Mouse (Mus musculus): ENCODE measurements around the gene Mn1. TPM values are rescaled to one million over a fixed set of nuclear protein-coding genes. Genes with fewer than 3 reads are reported as not detected.

Mn1 gene
- total and polyA plus RNA-seq, 3 experiments = not detected

DNA sequence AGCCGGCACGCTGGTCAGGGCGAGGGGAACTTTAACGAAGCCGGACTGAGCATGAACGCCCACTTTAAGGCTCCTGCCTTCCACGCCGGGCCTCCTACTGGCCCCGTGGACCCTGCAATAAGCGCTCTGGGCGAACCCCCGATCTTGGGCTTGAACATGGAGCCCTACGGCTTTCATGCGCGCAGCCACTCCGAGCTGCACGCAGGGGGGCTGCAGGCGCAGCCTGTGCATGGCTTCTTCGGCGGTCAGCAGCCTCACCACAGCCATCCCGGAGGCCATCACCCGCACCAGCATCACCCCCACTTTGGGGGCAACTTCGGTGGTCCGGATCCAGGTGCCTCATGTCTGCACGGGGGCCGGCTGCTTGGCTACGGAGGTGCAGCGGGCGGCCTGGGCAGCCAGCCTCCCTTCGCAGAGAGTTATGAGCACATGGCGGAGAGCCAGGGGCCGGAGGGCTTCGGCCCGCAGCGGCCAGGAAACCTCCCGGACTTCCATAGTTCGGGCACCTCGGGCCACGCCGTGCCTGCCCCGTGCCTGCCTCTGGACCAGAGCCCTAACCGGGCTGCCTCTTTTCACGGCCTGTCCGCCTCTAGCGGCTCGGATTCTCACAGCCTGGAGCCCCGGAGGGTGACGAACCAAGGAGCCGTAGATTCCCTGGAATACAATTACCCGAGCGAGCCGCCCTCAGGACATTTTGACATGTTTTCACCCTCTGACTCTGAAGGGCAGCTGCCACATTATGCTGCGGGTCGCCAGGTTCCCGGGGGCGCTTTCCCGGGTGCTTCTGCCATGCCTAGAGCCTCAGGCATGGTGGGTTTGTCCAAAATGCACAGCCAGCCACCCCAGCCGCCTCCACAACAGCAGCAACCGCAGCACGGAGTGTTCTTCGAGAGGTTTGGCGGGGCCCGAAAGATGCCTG is 1.3 kb downstream of the Mn1 start:
- H3K4me3 ChIP-seq (ENCODE audit: control insufficient read depth in 1 of 2, insufficient read depth in 1 of 2, low read depth in 2 of 2, low read length in 2 of 2) = no peak overlapping the region
- TF ChIP-seq ZNF384 (IDR thresholded peaks at IDR 0.05; ENCODE audit: low read depth, low read length) (no peak), CHD1 (IDR thresholded peaks at IDR 0.05; ENCODE audit: low read depth, low read length) (no peak), JUND (IDR thresholded peaks at IDR 0.05; ENCODE audit: low read depth, low read length) (no peak), POLR2AphosphoS2 (IDR thresholded peaks at IDR 0.05; ENCODE audit: low read length) (no peak), TBP (IDR thresholded peaks at IDR 0.05; ENCODE audit: low read depth, low read length) (no peak), BHLHE40 (IDR thresholded peaks at IDR 0.05; ENCODE audit: borderline replicate concordance, low read depth, low read length) (no peak)
- no peaks in the 10 kb centered on the region for H3K27me3 ChIP-seq (ENCODE audit: control insufficient read depth in 1 of 2, insufficient read depth in 2 of 2, low read length in 2 of 2)
- no peaks in the 10 kb centered on the region for H3K9me3 ChIP-seq (replicated peaks; ENCODE audit: insufficient read depth, low read length)
- no peak overlapping the region for H3K27ac ChIP-seq (ENCODE audit: control insufficient read depth, low read depth, low read length)
- H3K9ac ChIP-seq (ENCODE audit: control insufficient read depth, low read depth, low read length, poor library complexity, severe bottlenecking) = no peak overlapping the region
- no peaks in the 10 kb centered on the region for H3K4me1 ChIP-seq (ENCODE audit: control insufficient read depth in 1 of 2, insufficient read depth in 2 of 2, low read length in 2 of 2)
- DNase-seq (ENCODE audit: low read depth, low spot score) = no peak
- H3K36me3 ChIP-seq (ENCODE audit: control insufficient read depth in 1 of 2, insufficient read depth in 2 of 2, low read length in 2 of 2) = no peaks in the 10 kb centered on the region
- H3K79me2 ChIP-seq (ENCODE audit: control insufficient read depth, insufficient read depth, low read length, poor library complexity) = no peaks in the 10 kb centered on the region

GRCm38 (mm10) chr5:111419121-111419881 is 2.1 kb downstream of the Mn1 start:
- Histone ChIP-seq H3K4me3 (ENCODE audit: control insufficient read depth in 1 of 2, insufficient read depth in 1 of 2, low read depth in 2 of 2, low read length in 2 of 2) (no peak overlapping the region), H3K4me1 (ENCODE audit: control insufficient read depth in 1 of 2, insufficient read depth in 2 of 2, low read length in 2 of 2) (no peaks in the 10 kb centered on the region), H3K79me2 (ENCODE audit: control insufficient read depth, insufficient read depth, low read length, poor library complexity) (no peaks in the 10 kb centered on the region), H3K27ac (ENCODE audit: control insufficient read depth, low read depth, low read length) (no peak overlapping the region), H3K9me3 (replicated peaks; ENCODE audit: insufficient read depth, low read length) (no peaks in the 10 kb centered on the region), H3K9ac (ENCODE audit: control insufficient read depth, low read depth, low read length, poor library complexity, severe bottlenecking) (no peak overlapping the region), H3K36me3 (ENCODE audit: control insufficient read depth in 1 of 2, insufficient read depth in 2 of 2, low read length in 2 of 2) (no peaks in the 10 kb centered on the region), H3K27me3 (ENCODE audit: control insufficient read depth in 1 of 2, insufficient read depth in 2 of 2, low read length in 2 of 2) (no peaks in the 10 kb centered on the region)
- TF ChIP-seq MAZ (IDR thresholded peaks at IDR 0.05; ENCODE audit: low read depth, low read length) (no peak), E2F4 (IDR thresholded peaks at IDR 0.05; ENCODE audit: borderline replicate concordance, low read depth, low read length) (no peak), POLR2AphosphoS2 (IDR thresholded peaks at IDR 0.05; ENCODE audit: low read length) (no peak), POLR2A (IDR thresholded peaks at IDR 0.05; ENCODE audit: control insufficient read depth in 1 of 2, insufficient read depth in 1 of 2, low read depth in 1 of 2, low read length in 2 of 2, poor library complexity in 1 of 2) (no peak), MAFK (IDR thresholded peaks at IDR 0.05; ENCODE audit: borderline replicate concordance, low read depth, low read length) (no peak), USF2 (IDR thresholded peaks at IDR 0.05; ENCODE audit: borderline replicate concordance in 1 of 2, insufficient read depth in 1 of 2, low read depth in 1 of 2, low read length in 2 of 2) (no peak), MXI1 (IDR thresholded peaks at IDR 0.05; ENCODE audit: low read depth, low read length) (no peak), GATA1 (IDR thresholded peaks at IDR 0.05; ENCODE audit: low read depth, low read length) (no peak), CTCF (IDR thresholded peaks at IDR 0.05 in 2 of 3, conservative IDR thresholded peaks at IDR 0.05 in 1 of 3; ENCODE audit: control insufficient read depth in 1 of 3, insufficient read depth in 1 of 3, low read depth in 2 of 3, low read length in 3 of 3, poor library complexity in 1 of 3, severe bottlenecking in 1 of 3) (no peak), RAD21 (IDR thresholded peaks at IDR 0.05; ENCODE audit: low read depth, low read length) (no peak), TBP (IDR thresholded peaks at IDR 0.05; ENCODE audit: low read depth, low read length) (no peak), GABPA (IDR thresholded peaks at IDR 0.05; ENCODE audit: low read depth, low read length) (no peak), CHD2 (IDR thresholded peaks at IDR 0.05; ENCODE audit: low read length) (no peak), SIN3A (IDR thresholded peaks at IDR 0.05; ENCODE audit: low read length) (no peak), EP300 (IDR thresholded peaks at IDR 0.05; ENCODE audit: low read depth in 1 of 2, low read length in 2 of 2) (no peak), ETS1 (IDR thresholded peaks at IDR 0.05; ENCODE audit: low read depth, low read length) (no peak), NELFE (IDR thresholded peaks at IDR 0.05; ENCODE audit: low read depth, low read length) (no peak)
- no peak for DNase-seq (ENCODE audit: low read depth, low spot score)

All from MEL (cell line).